ENCODE assay signal across 17 mouse cellular contexts in genomic region chr2:62670767-62671166, GRCm38 (mm10).
"Had no signal": no experiment of that assay in that cellular context is flagged by ENCODE, and none has a peak within 500 bp of the region (broad histone marks: within the 10 kb centered on the region; RNA-seq: fewer than 3 reads in every experiment).

No protein-coding gene starts in this region.

- H3K9me3 ChIP-seq: lung, embryonic 15.5 days; megakaryocyte, embryonic 14.5 days; midbrain, embryonic 13.5 days; midbrain, embryonic 15.5 days; neural tube, embryonic 12.5 days; stomach, embryonic 15.5 days had no signal

- H3K4me1 ChIP-seq: lung, embryonic 15.5 days; midbrain, embryonic 13.5 days; midbrain, embryonic 15.5 days; neural tube, embryonic 12.5 days; stomach, embryonic 15.5 days had no signal

- DNase-seq: lung, adult 2 months; lung, postnatal 14 days; lung, postnatal 36 days; right cerebral cortex, postnatal 14 days; thymus, adult 2 months; thymus, postnatal 25 days; thymus, postnatal 4 days had no signal

- ATAC-seq: lung, postnatal 0 days; midbrain, embryonic 13.5 days; midbrain, embryonic 15.5 days had no signal

- H3K27me3 ChIP-seq: lung, embryonic 15.5 days; megakaryocyte, embryonic 14.5 days; midbrain, embryonic 13.5 days; midbrain, embryonic 15.5 days; neural tube, embryonic 12.5 days; stomach, embryonic 15.5 days had no signal

- H3K9ac ChIP-seq: lung, embryonic 15.5 days; midbrain, embryonic 13.5 days; midbrain, embryonic 15.5 days; neural tube, embryonic 12.5 days; stomach, embryonic 15.5 days had no signal

- H3K27ac ChIP-seq: lung, embryonic 15.5 days; macrophage; midbrain, embryonic 13.5 days; midbrain, embryonic 15.5 days; neural tube, embryonic 12.5 days; stomach, embryonic 15.5 days; stomach, postnatal 0 days had no signal

- H3K36me3 ChIP-seq: lung, embryonic 15.5 days; midbrain, embryonic 13.5 days; midbrain, embryonic 15.5 days; neural tube, embryonic 12.5 days; stomach, embryonic 15.5 days had no signal

- H3K4me3 ChIP-seq: lung, embryonic 15.5 days; megakaryocyte, embryonic 14.5 days; midbrain, embryonic 13.5 days; midbrain, embryonic 15.5 days; neural tube, embryonic 12.5 days; stomach, embryonic 15.5 days had no signal

- H3K4me2 ChIP-seq: lung, embryonic 15.5 days; midbrain, embryonic 11.5 days; midbrain, embryonic 13.5 days; midbrain, embryonic 15.5 days; neural tube, embryonic 12.5 days; stomach, embryonic 15.5 days had no signal
